Mouse (Mus musculus): Measurements from ENCODE around the gene Selenof.

Gene Selenof

GRCm38 (mm10) chr3:144565212-144565611 is 4.9 kb upstream of the Selenof start:
- no peak for DNase-seq

- peak in 1 of 2 experiments; percentile 17 for DNase-seq
Observed at GRCm38 (mm10) chr3:144568861-144569361, 1.2 kb upstream of the Selenof start.

GRCm38 (mm10) chr3:144569401-144569971 is 618 bp upstream of the Selenof start:
- peak in 1 of 2 experiments; percentile 46 for DNase-seq

GRCm38 (mm10) chr3:144570816-144571487 is 848 bp downstream of the Selenof start:
- no peak for DNase-seq

- no peak for DNase-seq
Observed at GRCm38 (mm10) chr3:144574256-144574655, 4.2 kb downstream of the Selenof start.

- DNase-seq: no peak
Observed at GRCm38 (mm10) chr3:144577366-144578340, 7.5 kb downstream of the Selenof start.

GRCm38 (mm10) chr3:144578921-144579320 is 8.8 kb downstream of the Selenof start:
- DNase-seq: no peak

- DNase-seq: no peak
Observed at GRCm38 (mm10) chr3:144579796-144580195, 9.7 kb downstream of the Selenof start.

- DNase-seq: no peak
Observed at GRCm38 (mm10) chr3:144580281-144580680, 10.2 kb downstream of the Selenof start.

GRCm38 (mm10) chr3:144581842-144582241 is 11.7 kb downstream of the Selenof start:
- DNase-seq: no peak

GRCm38 (mm10) chr3:144582306-144582705 is 12.2 kb downstream of the Selenof start:
- DNase-seq: no peak

GRCm38 (mm10) chr3:144583789-144584188 is 13.7 kb downstream of the Selenof start:
- DNase-seq: no peak

GRCm38 (mm10) chr3:144584789-144585553 is 14.9 kb downstream of the Selenof start:
- DNase-seq: no peak

- DNase-seq: no peak
Observed at GRCm38 (mm10) chr3:144586731-144587130, 16.6 kb downstream of the Selenof start.

- DNase-seq: no peak
Observed at GRCm38 (mm10) chr3:144589189-144589890, 19.2 kb downstream of the Selenof start.

- no peak for DNase-seq
Observed at GRCm38 (mm10) chr3:144592992-144593785, 23.1 kb downstream of the Selenof start.

GRCm38 (mm10) chr3:144597121-144597520 is 27.0 kb downstream of the Selenof start:
- no peak for DNase-seq

GRCm38 (mm10) chr3:144597790-144598467 is 27.8 kb downstream of the Selenof start:
- DNase-seq: no peak

- no peak for DNase-seq
Observed at GRCm38 (mm10) chr3:144602413-144602812, 32.3 kb downstream of the Selenof start.

- DNase-seq: no peak
Observed at GRCm38 (mm10) chr3:144602819-144603218, 32.7 kb downstream of the Selenof start.
